Mouse (Mus musculus) erythroblast, embryonic 14.5 days (primary cell): Measurements from ENCODE around the gene Wdr91. TPM values are rescaled to one million over a fixed set of nuclear protein-coding genes. Genes with fewer than 3 reads are reported as not detected.

Experiments used
- H3K27me3 ChIP-seq: 2 replicates; pipeline ENCODE4 v1.6.1; 2012; ENCODE audit warnings: inconsistent platforms; ENCODE audit not compliant: control insufficient read depth
- H3K36me3 ChIP-seq: 2 replicates; pipeline ENCODE4 v1.6.1; 2012; ENCODE audit warnings: mild to moderate bottlenecking, inconsistent platforms; ENCODE audit not compliant: control insufficient read depth
- H3K4me1 ChIP-seq: 2 replicates; pipeline ENCODE4 v1.6.1; 2012; ENCODE audit warnings: inconsistent platforms; ENCODE audit not compliant: control insufficient read depth
- H3K4me3 ChIP-seq: replicated peaks from 2 replicates; pipeline ENCODE3; 2012; ENCODE audit warnings: moderate library complexity, mild to moderate bottlenecking, inconsistent platforms
- H3K9me3 ChIP-seq: 2 replicates; pipeline ENCODE4 v1.6.1; 2012; ENCODE audit warnings: low read length, inconsistent platforms, mixed read lengths; ENCODE audit not compliant: control insufficient read depth
- GATA1 ChIP-seq: IDR thresholded peaks from 2 replicates; pipeline ENCODE4 v1.6.1; 2012; ENCODE audit warnings: low read length, inconsistent platforms, mixed read lengths
- TAL1 ChIP-seq: IDR thresholded peaks from 3 replicates; pipeline ENCODE4 v1.6.1; 2012; ENCODE audit warnings: low read length, inconsistent platforms, mixed read lengths
- polyA plus RNA-seq: library from polyadenylated mRNA; stranded (reverse); fragments of >175 nt; gene quantifications from 2 replicates; pipeline ENCODE4 v1.2.3, GENCODE M21; 2012

The Wdr91 gene
- polyA plus RNA-seq, 1 experiment = 7.5 TPM

DNA sequence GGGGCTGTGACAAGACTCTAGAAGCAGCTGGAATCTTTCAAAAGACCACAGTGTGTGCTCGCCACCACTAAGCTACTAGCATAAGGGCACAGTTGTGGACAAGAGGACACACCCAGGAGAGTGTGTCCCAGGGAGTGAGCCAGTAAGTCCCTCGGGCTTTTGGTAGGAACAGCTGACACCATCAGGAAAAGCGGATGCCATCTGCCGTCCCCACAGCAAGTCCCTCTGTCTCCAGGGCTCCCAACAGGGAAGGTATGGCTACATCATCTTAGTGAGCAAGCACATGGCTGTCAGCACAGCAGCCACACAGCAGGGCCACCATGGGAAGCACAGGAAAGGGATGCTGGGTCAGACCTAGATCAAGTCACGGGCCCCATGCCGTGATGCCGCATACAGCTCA lies 15.1 kb downstream of the Wdr91 start:
- Histone ChIP-seq H3K9me3 (no peaks in the 10 kb centered on the region), H3K4me1 (peaks cover 10% of the 10 kb centered on the region), H3K27me3 (no peaks in the 10 kb centered on the region), H3K4me3 (no peak overlapping the region), H3K36me3 (peaks cover 98% of the 10 kb centered on the region)
- TF ChIP-seq GATA1 (no peak), TAL1 (no peak)

- no peak overlapping the region for H3K4me3 ChIP-seq
- H3K36me3 ChIP-seq = peaks cover 98% of the 10 kb centered on the region
- H3K9me3 ChIP-seq = no peaks in the 10 kb centered on the region
- no peak for TF ChIP-seq GATA1
- no peak for TF ChIP-seq TAL1
- H3K4me1 ChIP-seq = peaks cover 3% of the 10 kb centered on the region
- H3K27me3 ChIP-seq = no peaks in the 10 kb centered on the region
These were observed 21.5 kb downstream of the Wdr91 start for GRCm38 (mm10) chr6:34889185-34889584.

GRCm38 (mm10) chr6:34887131-34887850 lies 23.4 kb downstream of the Wdr91 start:
- H3K36me3 ChIP-seq = peaks cover 99% of the 10 kb centered on the region
- no peaks in the 10 kb centered on the region for H3K27me3 ChIP-seq
- H3K4me3 ChIP-seq = no peak overlapping the region
- H3K9me3 ChIP-seq = no peaks in the 10 kb centered on the region
- TF ChIP-seq GATA1 (no peak), TAL1 (no peak)
- H3K4me1 ChIP-seq = peaks cover 1% of the 10 kb centered on the region

DNA sequence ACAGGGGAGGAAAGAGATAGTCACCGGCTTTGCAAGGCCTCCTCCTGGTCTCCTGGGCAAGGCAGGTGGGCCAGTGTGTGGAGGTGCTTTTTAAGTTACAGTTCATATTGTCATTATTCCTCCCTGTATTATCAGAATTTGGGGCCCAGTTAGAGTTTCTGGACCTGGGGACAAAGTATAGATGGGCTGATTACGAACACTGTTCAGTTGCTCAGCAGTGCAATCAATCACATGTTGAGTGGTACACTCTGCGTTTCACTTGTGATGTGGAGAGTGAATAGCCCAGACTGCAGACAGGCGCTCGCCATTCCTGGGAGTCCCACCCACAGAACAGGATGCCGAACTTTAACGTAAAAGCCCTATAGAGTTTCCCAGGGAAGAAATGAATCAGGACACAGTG lies 26.0 kb downstream of the Wdr91 start:
- no peak for TF ChIP-seq TAL1
- TF ChIP-seq GATA1 = no peak
- Histone ChIP-seq H3K4me3 (no peak overlapping the region), H3K27me3 (no peaks in the 10 kb centered on the region), H3K36me3 (peaks cover 99% of the 10 kb centered on the region), H3K9me3 (no peaks in the 10 kb centered on the region), H3K4me1 (no peaks in the 10 kb centered on the region; the same call in 1 of the 2 replicates)

GRCm38 (mm10) chr6:34879911-34880475 lies 30.7 kb downstream of the Wdr91 start:
- peaks cover 85% of the 10 kb centered on the region for H3K36me3 ChIP-seq
- H3K4me1 ChIP-seq = peaks cover 43% of the 10 kb centered on the region

GRCm38 (mm10) chr6:34879101-34879740 lies 31.5 kb downstream of the Wdr91 start:
- TF ChIP-seq GATA1 = no peak
- no peak for TF ChIP-seq TAL1
- H3K27me3 ChIP-seq = no peaks in the 10 kb centered on the region
- H3K4me3 ChIP-seq = no peak overlapping the region
- H3K9me3 ChIP-seq = no peaks in the 10 kb centered on the region
- H3K4me1 ChIP-seq = peaks cover 50% of the 10 kb centered on the region
- H3K36me3 ChIP-seq = peaks cover 85% of the 10 kb centered on the region

More at GRCm38 (mm10) chr6:34879911-34880475, 30.7 kb downstream of the Wdr91 start:
- Histone ChIP-seq H3K4me3 (no peak overlapping the region), H3K27me3 (no peaks in the 10 kb centered on the region), H3K9me3 (no peaks in the 10 kb centered on the region)
- TF ChIP-seq GATA1 (no peak), TAL1 (no peak)

GRCm38 (mm10) chr6:34877509-34878321 lies 33.0 kb downstream of the Wdr91 start, which contains the start of gene Cyren:
Cyren (minus strand) TSS chr6:34878060.
- Histone ChIP-seq H3K4me1 (peaks cover 63% of the 10 kb centered on the region), H3K36me3 (peaks cover 85% of the 10 kb centered on the region), H3K27me3 (no peaks in the 10 kb centered on the region), H3K4me3 (peak within 1 kb of the TSS; percentile 72), H3K9me3 (no peaks in the 10 kb centered on the region)
- TF ChIP-seq GATA1 (no peak), TAL1 (no peak)

DNA sequence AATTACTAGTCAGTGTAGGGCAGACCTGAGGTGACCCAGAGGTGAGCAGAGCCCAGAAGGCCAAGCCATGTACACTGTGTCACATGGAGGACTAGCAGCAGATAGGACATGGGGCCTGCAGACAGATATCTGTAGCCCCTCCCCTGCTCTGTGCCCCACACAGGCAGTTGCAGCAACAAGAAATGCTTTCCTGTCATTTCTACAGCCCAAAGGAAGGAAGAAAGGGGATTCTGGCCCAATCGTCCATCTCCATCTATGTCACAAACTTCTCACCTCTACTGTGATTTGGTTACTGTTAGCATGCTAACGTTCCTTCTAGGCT lies 33.9 kb downstream of the Wdr91 start:
- Histone ChIP-seq H3K4me3 (peak overlapping the region; percentile 72), H3K4me1 (peaks cover 72% of the 10 kb centered on the region), H3K9me3 (no peaks in the 10 kb centered on the region), H3K27me3 (no peaks in the 10 kb centered on the region), H3K36me3 (peaks cover 85% of the 10 kb centered on the region)
- TF ChIP-seq TAL1 (no peak), GATA1 (no peak)

DNA sequence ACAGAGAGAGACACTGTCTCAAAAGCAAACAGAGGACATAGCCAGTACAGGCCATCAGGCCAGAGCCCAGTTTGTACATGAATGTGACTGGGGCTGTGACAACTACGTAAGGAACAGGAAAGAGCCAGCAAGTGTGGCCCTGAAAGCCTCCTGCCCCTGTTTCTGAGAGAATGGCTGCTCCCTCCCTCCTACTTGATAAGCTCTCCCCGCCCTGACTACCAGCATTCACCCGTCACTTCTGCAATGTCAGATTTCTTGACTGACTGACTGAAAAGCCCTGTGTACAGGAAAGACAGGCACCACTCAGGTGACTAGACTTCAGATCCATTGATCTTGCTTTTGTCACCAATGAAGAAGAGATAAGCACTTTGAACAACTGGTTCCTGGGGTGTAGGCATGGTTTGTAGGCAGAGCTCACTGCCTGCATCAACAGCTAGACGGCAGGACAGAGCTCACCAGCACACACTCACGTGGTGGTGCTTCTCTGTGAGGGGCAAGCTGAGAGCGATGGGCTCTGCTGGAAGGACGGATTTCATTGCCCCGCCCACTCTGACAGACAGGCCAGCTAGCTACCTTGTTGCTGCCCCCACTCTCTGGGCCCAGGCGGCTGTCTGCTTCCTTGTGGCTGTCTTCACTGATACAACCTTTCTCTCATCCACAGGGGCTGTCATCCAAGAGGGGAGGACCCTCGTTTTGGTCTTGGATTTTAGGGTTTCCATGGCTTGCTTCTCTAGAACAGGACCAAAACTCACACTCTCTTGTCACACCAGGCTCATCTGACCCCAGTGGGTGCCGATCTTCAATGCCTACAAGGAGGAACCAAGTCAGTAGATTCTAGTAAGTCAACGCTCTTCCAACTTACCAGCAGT lies 34.5 kb downstream of the Wdr91 start:
- H3K4me3 ChIP-seq = peak overlapping the region; percentile 72
- peaks cover 73% of the 10 kb centered on the region for H3K4me1 ChIP-seq
- no peaks in the 10 kb centered on the region for H3K9me3 ChIP-seq
- TF ChIP-seq GATA1 (0 out of 2 replicates have a peak, but pooled peaks have one; percentile 42), TAL1 (no peak)
- H3K36me3 ChIP-seq = peaks cover 80% of the 10 kb centered on the region
- H3K27me3 ChIP-seq = no peaks in the 10 kb centered on the region
